Mouse (Mus musculus): ENCODE measurements around the gene Ppp4r4.
"Not testable (repeated sequence)": the region's sequence is repeated elsewhere in the genome, so short reads cannot be mapped to it uniquely, and the experiment has no call there.

Gene Ppp4r4

GRCm38 (mm10) chr12:103532020-103532648 lies at the start of gene Ppp4r4:
Gene Ppp4r4 (plus strand): TSS chr12:103532283.
- peak; percentile 98 for DNase-seq

- DNase-seq: no peak
Observed at GRCm38 (mm10) chr12:103482781-103483180, 49.3 kb upstream of the Ppp4r4 start.

DNA sequence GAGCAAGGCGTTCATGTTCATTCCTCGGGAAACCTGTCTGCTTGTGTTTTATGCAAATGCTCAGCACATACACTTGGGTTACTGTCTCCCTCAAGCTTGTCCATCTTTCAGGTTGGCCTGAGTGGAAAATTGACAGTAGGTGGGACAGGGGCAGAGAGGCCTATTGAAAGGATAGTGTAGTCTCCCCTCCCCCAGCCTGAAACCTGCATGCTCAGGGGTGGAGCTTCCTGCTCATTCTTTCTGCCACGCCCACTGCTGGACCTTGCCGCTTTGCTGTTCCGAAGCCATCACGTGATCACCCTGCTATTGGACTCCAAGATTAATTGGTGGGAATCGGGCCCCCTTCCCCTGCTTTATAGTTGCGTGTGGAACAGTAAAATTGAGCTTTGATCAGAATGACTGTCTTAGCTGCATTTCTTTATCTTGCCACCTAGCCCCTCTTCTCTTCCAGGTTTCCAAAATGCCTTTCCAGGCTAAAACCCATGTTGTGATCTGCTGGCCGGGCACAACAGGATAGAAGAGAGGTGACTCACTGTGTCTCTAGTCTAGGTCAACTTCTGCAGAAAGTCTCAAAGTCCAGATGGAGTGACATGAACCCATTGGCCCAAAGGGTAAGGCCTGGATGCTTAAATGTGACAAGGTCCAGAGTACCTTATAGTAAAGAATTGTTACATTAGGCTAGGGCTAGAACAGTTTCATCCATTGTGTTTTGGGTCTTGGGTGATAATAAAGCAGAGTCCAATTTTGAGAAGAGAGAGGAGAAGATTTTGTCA lies 47.7 kb upstream of the Ppp4r4 start:
- not testable (repeated sequence) for DNase-seq

- DNase-seq: no peak
Observed at GRCm38 (mm10) chr12:103486726-103487125, 45.4 kb upstream of the Ppp4r4 start.

GRCm38 (mm10) chr12:103487276-103487675 lies 44.8 kb upstream of the Ppp4r4 start:
- no peak for DNase-seq

DNA sequence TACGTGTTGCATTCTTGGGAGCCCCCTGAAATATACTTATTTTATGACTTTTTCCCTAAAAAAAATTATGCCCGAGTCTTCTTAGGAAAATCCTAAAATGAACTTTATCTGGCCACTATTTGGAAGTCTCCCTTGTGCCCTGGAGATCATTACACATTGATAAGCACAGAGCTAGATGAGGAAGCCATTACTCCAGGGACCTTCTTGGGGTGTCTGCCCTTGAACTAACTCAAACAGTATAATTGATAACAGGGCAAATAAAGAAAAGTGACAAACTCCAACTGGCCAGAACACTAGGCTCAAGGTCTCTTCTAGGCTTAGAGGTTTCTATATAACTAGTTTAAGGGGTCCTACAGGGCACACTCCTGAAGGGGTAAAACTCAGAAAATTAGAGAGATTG lies 44.3 kb upstream of the Ppp4r4 start:
- no peak for DNase-seq

DNA sequence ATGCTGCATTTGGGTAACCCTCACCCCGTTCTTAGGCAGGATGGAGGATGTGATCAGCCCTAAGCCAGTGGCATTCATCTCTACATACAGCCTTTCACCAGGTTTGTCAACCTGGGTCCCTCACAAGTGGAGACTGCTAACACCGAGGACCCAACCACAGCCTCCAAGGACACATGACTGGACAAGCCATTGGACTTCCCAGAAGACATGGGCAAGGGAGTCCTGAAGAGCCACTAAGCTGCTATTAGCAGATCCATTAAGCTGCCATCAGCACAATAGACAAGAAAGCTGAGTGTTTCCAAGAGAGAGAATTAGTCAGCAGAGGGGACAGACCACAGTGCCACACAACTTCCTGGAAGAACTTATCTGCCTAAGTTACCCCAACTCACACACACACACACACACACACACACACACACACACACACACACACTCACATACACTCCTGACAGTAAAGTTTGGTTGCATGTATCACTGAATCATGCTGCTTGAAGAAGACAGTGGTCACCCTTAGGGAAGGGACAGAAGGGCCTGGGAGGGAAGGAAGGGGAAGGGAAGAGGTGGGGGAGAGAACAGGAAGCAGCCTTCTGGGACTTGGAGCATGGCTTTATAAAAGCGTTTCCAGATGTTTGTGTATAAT lies 40.9 kb upstream of the Ppp4r4 start:
- DNase-seq: no peak

GRCm38 (mm10) chr12:103492767-103493166 lies 39.3 kb upstream of the Ppp4r4 start:
- DNase-seq: peak; percentile 62

DNA sequence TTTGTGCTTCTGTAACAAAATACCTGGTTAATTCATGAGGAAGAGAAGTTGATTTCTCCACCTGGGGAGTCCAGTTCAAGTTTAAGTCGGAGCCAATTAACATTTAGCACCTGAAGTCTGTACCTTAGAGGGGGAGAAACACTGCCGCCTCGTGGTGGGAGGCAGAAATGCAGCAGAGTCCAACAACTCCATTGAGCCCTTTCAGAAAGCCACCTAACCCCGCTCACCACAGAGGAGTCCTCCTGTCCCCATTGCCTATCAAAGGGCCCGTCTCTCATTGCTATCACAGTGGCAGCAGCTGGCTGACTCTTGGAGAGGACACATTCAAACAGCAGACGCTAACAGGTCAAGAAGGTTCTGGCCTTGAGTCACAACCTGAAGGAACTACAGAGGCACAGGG lies 37.6 kb upstream of the Ppp4r4 start:
- no peak for DNase-seq

- no peak for DNase-seq
Observed at GRCm38 (mm10) chr12:103498768-103499167, 33.3 kb upstream of the Ppp4r4 start.

DNA sequence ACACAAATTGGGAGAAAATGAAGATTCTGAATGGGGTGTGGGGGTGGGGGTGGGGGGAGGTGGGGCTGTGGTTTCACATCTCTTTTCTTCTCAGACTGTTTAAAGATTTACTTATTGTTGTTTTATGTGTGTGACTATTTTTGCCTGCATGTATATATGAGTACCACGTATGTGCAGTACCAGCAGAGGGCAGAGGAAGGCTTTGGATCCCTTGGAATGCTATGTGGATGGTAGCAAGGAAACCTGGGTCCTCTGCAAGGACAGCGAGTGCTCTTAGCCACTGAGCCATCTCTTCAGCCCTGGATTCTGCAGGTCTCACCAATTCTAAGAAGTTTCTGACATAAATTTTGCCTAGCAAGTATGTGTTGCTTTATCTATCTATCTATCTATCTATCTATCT lies 32.8 kb upstream of the Ppp4r4 start:
- DNase-seq: no peak

- DNase-seq: no peak
Observed at GRCm38 (mm10) chr12:103503300-103503699, 28.8 kb upstream of the Ppp4r4 start.

GRCm38 (mm10) chr12:103504402-103504801 lies 27.7 kb upstream of the Ppp4r4 start:
- no peak for DNase-seq

GRCm38 (mm10) chr12:103508346-103508745 lies 23.7 kb upstream of the Ppp4r4 start:
- no peak for DNase-seq

DNA sequence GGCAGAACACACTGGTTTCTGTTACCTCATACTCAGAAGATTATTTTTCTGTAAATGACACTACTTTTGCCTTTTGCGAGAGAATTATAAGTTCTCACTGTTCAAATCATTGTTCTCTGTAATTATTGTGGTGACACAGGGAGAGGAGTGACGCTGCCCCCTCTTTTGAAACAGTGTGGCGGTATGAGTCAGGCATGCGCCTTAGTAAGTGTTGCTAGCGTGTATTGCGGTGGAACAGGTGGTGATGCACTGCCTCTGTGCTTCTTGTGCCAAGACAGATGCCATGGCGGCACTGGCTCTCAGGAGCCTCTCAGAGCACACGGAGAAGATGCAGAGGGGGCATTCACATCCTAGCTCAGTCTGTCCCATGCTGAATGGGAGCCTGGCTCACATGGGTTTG lies 22.2 kb upstream of the Ppp4r4 start:
- DNase-seq: peak; percentile 79

GRCm38 (mm10) chr12:103511586-103511985 lies 20.5 kb upstream of the Ppp4r4 start:
- peak; percentile 39 for DNase-seq

DNA sequence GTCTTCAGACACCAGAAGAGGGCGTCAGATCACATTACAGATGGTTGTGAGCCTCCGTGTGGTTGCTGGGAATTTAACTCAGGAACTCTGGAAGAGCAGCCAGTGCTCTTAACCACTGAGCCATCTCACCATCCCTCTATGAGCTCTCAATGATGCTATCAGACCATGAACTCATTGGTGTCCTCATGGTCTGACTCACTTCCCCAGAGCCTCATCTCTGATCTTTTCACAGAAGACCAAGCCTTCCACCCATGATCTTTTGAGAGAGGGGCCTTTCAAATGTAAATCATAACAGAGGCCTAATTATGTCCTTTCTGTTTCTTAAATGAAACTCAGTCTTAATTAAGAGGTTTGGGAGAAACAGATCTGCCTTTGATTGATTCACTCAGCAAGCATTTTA lies 19.0 kb upstream of the Ppp4r4 start:
- no peak for DNase-seq

DNA sequence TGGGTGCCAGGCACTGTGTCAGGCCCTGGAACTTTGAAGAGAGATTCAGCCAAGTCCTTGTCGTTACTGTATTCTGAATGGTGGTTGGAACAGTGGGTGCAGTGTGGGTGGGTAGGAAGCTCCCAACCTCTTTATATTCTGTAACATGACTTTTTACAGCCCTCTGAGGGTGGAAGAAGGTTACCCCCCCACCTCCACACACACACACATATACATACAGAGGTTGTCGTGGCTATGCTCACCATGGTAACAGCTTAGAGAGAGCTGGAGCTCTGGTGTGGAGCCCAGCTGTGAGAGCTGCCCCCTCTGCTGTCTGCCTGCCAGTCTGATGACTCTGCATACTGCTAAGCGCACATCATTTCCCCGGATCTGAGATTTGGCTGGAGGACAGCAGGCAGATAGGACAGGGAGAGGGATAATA lies 18.6 kb upstream of the Ppp4r4 start:
- DNase-seq: peak; percentile 82

GRCm38 (mm10) chr12:103514354-103514753 lies 17.7 kb upstream of the Ppp4r4 start:
- DNase-seq: peak; percentile 82

GRCm38 (mm10) chr12:103515638-103516037 lies 16.4 kb upstream of the Ppp4r4 start:
- no peak for DNase-seq

- peak; percentile 38 for DNase-seq
Observed at GRCm38 (mm10) chr12:103518640-103519039, 13.4 kb upstream of the Ppp4r4 start.

- no peak for DNase-seq
Observed at GRCm38 (mm10) chr12:103530596-103530995, 1.5 kb upstream of the Ppp4r4 start.

GRCm38 (mm10) chr12:103532649-103533395 lies 739 bp downstream of the Ppp4r4 start:
- no peak for DNase-seq

Measured in right cerebral cortex, adult 18-20 months (tissue).